32 mouse cellular contexts compared by ENCODE assay signal in genomic region chr3:114930796-114931195, GRCm38 (mm10). TPM values are rescaled to one million over a fixed set of nuclear protein-coding genes. Genes with fewer than 3 reads are reported as not detected.
"Had no signal": no experiment of that assay in that cellular context is flagged by ENCODE, and none has a peak within 500 bp of the region (broad histone marks: within the 10 kb centered on the region; RNA-seq: fewer than 3 reads in every experiment).

No protein-coding gene starts in this region.

- H3K4me1 ChIP-seq: heart, embryonic 13.5 days; heart, embryonic 15.5 days; hindbrain, embryonic 13.5 days; hindbrain, embryonic 15.5 days; limb, embryonic 10.5 days; limb, embryonic 12.5 days; liver, embryonic 13.5 days; liver, embryonic 15.5 days had no signal

- DNase-seq: gastrocnemius, postnatal 14 days; gastrocnemius, postnatal 36 days; heart, adult 11 months; heart, adult 2 months; heart, postnatal 14 days; heart, postnatal 36 days; kidney, adult 11 months; kidney, adult 2 months; kidney, postnatal 10 days; kidney, postnatal 25 days; kidney, postnatal 4 days; liver; liver, embryonic 13.5 days had no signal

- H3K9ac ChIP-seq: heart, embryonic 13.5 days; heart, embryonic 15.5 days; hindbrain, embryonic 13.5 days; hindbrain, embryonic 15.5 days; limb, embryonic 12.5 days; liver, embryonic 13.5 days; liver, embryonic 15.5 days had no signal

- H3K4me3 ChIP-seq: heart, adult 2 months; heart, embryonic 13.5 days; heart, embryonic 15.5 days; hindbrain, embryonic 13.5 days; hindbrain, embryonic 15.5 days; layer of hippocampus, adult 2 months; left cerebral cortex, adult 2 months; limb, embryonic 10.5 days; limb, embryonic 12.5 days; liver, embryonic 13.5 days; liver, embryonic 15.5 days had no signal

- H3K36me3 ChIP-seq: heart, embryonic 13.5 days; heart, embryonic 15.5 days; hindbrain, embryonic 13.5 days; hindbrain, embryonic 15.5 days; limb, embryonic 10.5 days; limb, embryonic 12.5 days; liver, embryonic 13.5 days; liver, embryonic 15.5 days had no signal

- H3K27ac ChIP-seq: heart, adult 2 months; heart, embryonic 13.5 days; heart, embryonic 15.5 days; hindbrain, embryonic 13.5 days; hindbrain, embryonic 15.5 days; hindbrain, postnatal 0 days; layer of hippocampus, adult 2 months; left cerebral cortex, adult 2 months; limb, embryonic 10.5 days; limb, embryonic 12.5 days; liver, embryonic 13.5 days; liver, embryonic 15.5 days had no signal

- ATAC-seq: hindbrain, postnatal 0 days; intestine, embryonic 16.5 days had no signal

- H3K9me3 ChIP-seq: heart, embryonic 13.5 days; heart, embryonic 15.5 days; hindbrain, embryonic 13.5 days; hindbrain, embryonic 15.5 days; limb, embryonic 10.5 days; limb, embryonic 12.5 days; liver, embryonic 13.5 days; liver, embryonic 15.5 days had no signal

- H3K27me3 ChIP-seq: heart, embryonic 13.5 days; heart, embryonic 15.5 days; hindbrain, embryonic 13.5 days; hindbrain, embryonic 15.5 days; limb, embryonic 12.5 days; liver, embryonic 13.5 days; liver, embryonic 15.5 days had no signal

- H3K4me2 ChIP-seq: heart, embryonic 11.5 days; heart, embryonic 13.5 days; heart, embryonic 15.5 days; hindbrain, embryonic 13.5 days; hindbrain, embryonic 15.5 days; limb, embryonic 12.5 days; liver, embryonic 11.5 days; liver, embryonic 13.5 days; liver, embryonic 15.5 days had no signal

RNA-seq across cellular contexts. Expression of gene Olfm3, which starts 26.9 kb away (rescaled TPM):
- total RNA-seq: gastrocnemius, adult 18-20 months; gastrocnemius, adult 8-10 months; gastrocnemius, postnatal 14 days; gastrocnemius, postnatal 36 days; heart, adult 2 months; heart, postnatal 14 days; heart, postnatal 36 days; hematopoietic stem cell, adult 5-6 weeks had no signal
- polyA plus RNA-seq: gonadal fat pad, adult 2 months; heart, adult 2 months; heart, embryonic 11.5 days; heart, embryonic 13.5 days; heart, embryonic 15.5 days; heart, postnatal 0 days; kidney, embryonic 14.5 days; limb, embryonic 12.5 days; liver, embryonic 13.5 days; liver, embryonic 15.5 days had no signal
